Mouse (Mus musculus) natural killer cell, adult 2 months (primary cell): Measurements from ENCODE around the gene Cnfn.

Source experiments
- DNase-seq, 2 experiments: peaks; one replicate each; pipeline ENCODE4 v3.0.0; 2022; ENCODE audit warnings: low spot score in 2 of 2

Gene Cnfn

DNA sequence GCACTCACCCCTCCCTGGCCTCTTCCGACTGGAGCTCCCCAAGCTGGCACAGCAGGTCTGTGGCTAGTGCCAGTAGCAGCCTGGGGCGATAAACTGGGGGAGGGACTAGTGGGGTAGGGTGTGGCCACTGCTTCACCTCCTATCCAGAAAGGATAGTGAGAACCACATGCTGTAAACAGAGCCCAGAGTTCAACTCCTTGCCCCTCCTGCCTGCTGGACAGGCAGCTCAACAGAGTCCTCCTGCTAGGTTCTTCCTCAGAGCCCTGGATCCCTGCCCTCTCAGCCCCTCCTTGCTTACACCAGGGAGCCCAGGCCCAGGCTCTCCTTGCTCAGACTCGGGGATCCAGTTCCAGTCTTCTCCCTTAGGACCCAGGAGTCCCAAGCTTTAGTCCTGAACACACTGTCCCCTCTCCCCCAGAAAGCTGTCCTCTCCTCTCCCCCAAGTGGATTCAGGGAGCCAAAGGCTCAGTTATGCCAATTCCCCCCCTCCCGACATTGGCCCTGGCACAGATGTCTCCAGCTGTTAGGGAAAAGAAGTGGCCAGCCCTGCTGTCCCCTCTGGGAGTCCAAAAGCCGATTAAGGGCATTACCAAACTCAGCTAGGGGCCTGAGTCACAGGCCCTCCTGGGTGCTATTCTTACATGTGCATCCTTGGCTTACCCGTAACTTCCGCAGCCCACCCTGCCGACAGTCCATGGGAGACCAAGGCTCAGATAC lies 20.7 kb upstream of the Cnfn start:
- DNase-seq: no peak

DNA sequence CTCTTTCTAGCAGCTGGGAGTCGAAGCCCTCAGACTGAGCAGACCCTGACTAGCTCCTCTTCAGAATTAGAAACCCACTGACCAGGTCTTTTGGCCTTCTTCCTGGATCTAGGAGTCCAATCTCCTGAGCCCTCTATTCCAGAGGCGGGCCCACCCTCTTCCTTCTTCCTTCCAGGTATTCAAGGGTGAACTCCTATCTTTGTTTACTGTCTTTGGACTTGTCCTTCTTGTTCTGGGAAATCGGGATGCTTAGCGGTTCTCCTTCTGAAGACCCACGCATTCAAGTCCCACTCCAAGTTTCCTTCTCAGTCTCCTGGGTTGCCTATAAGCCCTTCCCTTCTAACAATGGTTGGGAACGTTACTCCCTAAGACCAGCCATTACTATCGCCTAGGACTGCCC lies 19.4 kb upstream of the Cnfn start:
- DNase-seq: no peak

DNA sequence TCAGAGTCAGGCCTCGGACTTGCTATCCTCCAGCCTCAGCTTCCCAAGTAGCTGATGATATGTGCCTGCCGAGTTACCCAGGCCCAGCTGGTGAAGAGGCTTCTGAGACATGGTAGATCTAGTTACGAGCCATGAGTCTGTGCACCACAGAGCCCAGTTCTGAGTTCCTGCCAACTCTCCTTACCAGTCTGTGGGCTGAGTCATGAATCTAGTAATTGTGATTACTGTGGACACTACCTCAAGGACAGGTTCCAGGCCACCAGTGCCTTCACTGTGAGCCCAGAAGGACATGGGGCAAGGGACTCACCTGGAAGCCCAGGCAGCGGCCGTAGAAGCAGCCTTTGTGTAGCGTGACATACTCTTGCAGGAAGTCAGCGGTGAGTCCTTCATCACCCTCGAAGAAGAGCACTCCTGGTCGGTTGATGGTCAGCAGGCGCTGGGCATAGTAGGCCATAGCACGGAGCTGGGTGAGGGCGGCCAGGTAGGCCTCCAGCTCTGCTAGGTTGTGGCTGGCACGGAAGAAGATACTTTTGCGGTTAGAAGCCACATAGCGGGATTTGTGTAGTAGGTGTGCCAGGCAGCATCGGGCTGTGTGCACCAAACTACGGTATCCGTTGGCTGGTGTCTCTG lies 18.4 kb upstream of the Cnfn start:
- no peak for DNase-seq

DNA sequence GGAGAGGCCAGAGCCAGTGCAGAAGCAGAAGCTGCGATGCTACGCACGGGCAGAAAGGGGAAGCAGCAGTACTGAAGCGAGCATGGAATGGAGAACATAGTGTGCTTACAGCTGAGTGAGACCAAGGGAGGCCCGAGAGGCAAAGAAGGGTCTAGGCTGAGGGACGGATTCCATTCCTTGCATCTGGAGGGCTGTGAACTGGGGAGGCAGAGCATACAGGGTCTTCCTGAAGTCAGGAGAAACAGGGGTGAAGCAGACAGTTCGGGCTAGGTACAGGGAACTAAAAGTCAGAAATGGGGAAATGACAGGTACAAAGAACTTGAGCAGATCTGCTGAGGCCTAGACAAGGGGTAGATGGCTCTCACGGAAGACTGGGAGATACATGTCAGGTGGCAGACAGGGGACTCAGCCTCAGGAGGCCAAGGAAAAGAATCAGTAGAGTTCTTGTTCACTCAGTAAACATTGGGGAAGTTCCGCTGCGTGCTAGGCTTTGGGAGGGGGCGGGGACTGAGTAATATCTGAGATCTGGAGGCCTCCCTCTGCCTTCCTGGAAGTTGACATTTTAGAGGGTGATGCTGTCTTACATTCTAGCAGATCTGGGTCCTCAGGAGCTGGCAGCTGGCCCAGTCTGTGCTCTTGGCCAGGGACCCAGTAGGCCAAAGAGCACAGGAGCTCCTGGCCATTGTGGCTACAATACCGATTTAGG lies 16.5 kb upstream of the Cnfn start:
- DNase-seq: peak in 1 of 2 experiments; percentile 58

DNA sequence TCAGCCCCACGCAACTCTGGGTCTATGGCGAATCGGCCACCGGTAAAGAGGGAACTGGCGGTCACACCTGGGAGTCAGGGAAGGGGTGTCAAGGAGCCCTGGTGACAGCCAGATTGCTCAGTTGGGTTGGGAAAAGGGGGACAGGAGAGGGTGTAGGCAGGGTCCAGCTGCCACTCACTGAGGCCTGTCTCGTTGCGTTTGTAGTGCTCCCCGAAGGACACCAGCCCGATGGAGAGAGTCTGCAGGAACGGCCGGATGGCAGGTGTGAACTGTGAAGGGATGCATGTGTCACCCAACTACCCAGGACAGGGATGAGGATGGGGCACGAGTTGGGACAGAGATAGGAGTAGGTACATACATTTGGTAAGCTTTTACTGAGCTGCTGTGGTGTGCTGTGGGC lies 15.7 kb upstream of the Cnfn start:
- no peak for DNase-seq

DNA sequence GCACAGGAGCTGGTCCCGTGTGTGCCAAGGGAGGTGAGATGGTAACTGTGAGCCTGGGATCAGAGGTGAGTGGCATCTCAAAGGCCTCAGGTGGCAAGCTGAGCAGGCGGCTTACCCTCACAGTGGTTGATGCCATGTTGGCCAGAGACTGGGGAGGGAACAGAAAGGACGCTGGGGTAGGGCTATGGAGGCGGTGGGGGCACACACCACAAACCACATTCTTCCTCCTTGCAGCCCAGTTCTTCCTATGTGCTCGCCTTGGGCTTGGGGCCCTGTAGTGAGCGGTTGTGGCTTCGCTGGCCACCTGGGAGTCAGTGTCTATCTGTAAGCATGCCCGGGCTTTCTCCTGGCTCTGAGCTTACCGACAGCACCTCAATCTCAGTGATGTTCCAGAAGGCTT lies 15.3 kb upstream of the Cnfn start:
- no peak for DNase-seq

DNA sequence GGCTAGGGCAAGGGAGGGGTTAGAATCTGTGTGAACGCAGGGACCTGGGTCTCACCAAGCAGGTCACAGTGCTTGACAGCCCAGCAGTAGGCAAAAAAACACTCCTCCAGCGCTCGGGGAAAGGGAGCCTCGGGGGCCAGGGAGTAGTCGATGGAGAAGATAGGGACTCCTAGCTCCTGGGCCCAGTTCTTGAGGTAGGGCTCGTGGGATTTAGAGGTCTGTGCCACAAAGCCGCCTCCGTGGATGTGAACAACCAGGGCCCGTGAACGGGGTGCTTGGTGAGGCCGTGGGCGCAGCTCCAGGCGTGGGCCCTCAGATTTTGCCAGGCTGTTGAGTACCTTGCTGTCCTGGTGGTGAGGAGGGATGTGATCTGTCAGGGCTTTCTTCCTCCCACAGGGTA lies 14.8 kb upstream of the Cnfn start:
- no peak for DNase-seq

DNA sequence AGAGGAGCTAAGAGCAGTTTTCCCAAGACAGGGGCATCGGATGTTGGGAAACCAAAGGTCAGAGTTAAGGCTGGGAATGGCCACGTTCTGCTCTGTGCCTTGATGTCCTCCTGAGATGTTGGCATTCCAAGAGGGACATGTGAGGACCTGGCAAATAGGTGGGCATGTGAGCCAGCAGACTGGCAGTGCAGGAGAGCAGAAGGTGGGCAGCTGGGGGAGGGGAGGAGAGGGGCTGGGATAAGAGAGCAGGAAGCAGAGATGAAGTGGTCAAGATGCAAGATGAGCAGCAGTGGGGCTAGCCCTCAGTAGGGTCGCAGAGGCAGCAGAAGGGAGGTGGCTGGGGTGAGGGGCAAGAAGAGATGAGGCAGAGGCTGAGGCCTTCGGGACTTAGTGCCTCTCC lies 14.4 kb upstream of the Cnfn start:
- no peak for DNase-seq

DNA sequence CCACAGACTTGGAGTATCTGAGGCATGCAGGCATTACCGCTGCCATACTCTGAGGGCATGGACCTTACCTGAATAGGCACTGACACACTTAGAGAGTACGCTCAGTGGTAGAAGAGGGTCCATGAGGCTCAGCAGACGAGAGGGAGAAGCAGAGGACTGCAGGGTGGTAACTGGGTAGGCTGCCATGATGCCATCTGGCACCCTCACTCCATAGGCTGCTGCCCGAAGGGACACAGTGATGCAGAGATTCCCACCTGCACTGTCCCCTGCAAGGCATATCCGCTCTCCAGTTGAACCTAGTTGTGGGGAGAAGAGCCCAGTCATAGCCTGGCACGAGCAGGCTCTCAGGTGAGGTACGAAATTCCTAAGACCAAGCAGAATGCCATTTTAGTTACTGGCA lies 13.9 kb upstream of the Cnfn start:
- DNase-seq: no peak

DNA sequence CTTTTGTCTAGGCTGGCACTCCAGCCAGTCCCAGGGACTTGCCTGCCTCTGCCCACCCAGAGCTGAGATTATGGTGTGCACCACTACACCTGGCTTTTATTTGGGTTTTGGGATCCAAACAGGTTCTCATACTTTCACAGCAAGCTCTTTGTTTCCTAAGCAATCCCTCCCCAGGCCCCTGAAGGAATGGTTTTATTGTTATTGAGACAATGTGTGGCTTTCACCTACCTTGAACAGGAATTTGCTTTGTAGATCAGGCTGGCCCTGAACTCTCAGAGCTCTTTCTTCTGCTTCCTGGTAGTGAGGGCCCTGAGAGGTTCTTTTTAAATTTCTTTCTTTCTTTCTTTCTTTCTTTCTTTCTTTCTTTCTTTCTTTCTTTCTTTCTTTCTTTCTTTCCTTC lies 13.0 kb upstream of the Cnfn start:
- DNase-seq: no peak

DNA sequence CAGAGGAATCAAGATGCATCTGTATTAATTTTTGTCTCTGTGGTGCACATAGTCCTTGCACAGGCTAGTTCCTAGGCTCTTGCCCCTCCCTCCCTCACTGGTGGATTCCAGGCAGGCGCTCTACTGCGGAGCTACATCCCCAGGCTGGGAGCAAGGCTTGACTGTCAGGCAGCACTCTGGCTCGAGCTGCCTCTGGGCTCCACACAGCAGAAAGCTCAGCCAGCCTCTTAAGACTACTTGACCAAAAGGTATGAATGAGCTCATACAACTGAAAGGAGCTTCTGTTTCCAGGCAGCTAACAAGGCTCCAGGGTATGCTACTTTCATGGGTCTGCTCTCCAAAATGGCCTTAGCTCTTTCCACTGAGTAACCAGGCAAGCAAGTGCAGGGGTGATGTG lies 11.8 kb upstream of the Cnfn start:
- no peak for DNase-seq

DNA sequence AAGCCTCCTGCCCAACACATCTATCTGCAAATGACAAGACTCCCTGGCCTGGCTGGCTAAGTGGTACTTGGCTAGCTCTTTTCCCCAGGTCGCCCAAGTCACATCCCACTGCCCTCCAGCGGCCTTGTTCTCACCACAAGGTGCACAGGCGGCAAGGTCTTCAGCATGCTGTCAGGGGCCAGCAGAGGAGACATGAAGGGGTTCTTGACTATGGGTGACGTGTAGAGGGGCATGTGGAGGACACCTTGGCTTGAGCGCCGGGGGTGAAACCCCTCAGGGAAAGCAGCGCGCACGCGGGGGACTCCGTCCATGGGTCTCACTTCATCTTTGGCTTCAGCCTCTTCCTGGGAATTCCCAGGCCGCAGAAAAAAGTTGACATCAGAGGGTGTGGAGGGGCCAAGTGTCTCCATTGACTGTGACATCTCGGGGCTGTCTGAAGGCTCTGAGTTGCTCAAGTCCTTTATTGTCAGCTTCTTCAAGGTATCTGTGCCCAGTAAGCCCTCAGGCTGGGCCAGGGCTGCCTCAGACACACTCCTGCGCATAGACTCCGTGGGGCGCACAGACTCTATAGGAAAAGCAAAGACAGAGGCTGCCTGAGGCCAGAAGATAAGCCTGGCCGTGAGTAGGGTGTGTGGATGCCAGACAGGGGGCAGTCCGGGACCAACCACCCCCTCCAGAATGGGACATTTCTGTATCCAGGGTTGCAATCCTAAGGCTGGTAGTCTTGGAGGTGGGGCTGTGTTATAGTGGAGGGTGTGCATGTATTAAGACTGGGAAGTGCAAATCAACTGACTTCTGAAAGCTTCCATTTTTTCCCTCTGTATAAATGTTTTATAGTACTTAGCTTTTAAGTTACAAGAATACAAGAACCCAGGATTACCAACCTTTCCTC lies 11.1 kb upstream of the Cnfn start:
- no peak for DNase-seq

DNA sequence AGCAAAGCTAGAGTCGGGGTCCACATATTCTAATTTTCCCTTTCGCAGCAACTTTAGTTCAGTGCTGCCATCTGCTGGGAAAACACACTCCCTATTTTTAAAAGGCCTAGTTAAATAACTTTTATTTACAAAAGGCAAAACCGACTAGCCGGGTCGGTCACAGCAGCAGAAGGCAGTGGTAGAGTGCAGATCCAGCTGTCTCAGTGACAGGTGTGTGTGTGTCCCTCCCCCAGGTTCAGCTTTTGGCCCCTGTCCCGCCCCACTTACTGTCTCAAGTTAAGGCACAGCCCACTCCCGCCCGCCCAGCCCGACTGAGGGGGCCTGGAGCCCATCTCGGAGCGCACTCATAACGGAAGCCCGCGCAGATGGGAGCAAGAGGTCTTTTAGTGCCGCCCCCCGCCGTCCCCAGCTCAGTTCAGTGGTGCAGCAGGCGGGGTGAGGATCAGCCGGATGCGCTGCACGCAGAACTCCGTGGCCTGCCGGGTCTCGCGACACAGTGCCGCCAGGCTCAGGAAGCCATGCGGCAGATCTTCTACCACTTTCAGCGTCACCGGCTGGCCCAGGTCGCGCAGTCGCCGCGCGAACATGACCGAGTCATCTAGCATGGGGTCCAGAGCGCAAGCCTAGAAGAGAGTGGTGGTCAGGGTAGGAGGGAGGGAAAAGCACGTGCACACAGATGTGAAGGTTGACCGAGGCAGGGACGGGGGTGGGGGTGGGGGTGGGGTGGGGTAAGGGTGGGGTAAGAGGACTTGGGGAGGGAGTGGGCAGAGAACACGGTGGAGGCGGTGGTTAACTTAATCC lies 10.2 kb upstream of the Cnfn start:
- DNase-seq: peak; percentile 68 to 76

DNA sequence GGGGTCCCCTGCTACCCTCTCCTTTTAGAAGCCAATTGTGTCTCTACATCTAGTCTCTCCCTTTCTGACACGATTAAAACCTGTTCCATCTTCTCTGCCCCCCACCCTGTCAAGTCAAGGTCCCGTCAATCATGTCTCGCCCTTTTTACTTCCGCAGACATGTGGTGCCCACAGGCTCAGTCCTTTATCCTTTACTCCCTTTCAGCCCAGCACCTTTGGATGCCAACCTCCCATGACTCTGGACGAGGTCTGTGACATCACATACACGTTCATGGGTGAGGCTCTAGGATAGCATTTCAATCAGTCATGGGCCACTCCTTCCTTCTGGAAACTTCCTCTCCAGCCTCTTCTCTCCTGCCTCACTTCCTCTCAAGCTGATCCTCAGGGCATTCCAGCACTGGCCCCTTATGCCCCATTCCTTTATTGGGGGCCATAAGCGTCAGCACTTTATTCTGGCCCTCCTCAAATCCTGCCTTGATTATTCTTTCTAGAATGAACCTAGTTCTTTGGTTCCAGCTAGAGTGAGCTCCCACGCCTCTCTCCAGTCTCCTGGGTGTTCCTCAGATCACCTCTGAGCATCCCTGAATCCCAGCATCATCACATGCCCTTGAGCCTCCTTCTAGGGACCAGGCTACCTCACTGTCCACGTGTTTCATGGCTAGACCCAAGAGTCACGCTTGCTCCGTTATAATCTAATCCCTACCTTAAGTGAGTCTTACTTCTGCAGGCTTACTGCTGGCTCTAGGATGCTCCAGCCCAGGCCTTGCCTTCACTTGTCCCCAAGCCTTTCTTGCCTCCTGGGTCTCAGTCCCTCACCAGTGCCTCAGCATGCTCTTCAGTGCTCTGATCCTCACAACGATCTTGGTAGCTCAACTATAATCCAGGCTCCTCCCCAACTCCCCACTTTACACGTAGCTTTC lies 8.9 kb upstream of the Cnfn start:
- no peak for DNase-seq

DNA sequence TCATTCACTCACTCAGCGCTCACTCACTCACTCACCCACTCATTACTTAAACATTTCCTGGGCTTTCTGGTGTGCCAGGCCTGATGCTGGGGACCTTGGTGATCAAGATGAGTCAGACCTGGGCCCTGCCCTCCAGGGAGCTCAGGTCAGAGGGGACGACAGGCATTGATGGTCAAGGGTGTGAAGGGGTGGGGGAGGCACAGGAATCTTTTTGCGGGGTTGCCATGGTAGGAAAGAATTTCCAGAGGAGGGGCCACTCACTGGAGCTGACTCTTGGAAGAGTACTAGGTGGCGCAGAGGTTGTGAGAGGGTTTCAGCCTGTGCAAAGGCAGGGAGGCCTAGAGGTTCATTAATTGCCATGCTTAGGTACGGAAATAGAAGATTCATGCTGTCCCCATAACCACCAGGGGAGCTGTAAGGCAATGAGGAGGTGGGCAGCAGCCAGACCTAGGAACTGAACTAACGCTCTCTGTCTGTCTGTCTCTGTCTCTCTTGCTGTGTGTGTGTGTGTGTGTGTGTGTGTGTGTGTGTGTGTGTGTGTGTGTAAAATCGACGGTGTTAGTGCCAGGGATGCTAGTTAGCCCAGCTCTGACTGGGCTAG lies 7.7 kb upstream of the Cnfn start:
- DNase-seq: no peak

DNA sequence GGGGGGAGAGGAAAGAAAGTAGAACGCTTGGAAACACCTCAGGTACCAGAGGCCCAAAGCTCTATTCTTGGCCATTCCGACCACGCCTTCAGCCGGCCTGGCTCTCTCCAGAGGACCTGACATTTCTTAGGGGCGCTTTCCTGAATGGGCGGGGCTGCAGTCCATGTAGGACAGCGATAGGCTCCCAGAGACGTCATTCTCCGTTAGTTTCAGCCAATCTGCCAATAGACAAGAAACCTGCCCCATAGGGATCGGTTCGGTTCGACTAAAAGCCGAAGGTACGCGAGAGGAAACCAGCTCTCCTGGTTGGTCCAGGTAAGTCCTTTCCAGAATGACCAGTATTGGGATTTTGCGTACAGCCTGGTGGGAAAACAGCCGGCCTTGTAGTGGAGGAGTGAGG lies 7.0 kb upstream of the Cnfn start:
- no peak for DNase-seq

DNA sequence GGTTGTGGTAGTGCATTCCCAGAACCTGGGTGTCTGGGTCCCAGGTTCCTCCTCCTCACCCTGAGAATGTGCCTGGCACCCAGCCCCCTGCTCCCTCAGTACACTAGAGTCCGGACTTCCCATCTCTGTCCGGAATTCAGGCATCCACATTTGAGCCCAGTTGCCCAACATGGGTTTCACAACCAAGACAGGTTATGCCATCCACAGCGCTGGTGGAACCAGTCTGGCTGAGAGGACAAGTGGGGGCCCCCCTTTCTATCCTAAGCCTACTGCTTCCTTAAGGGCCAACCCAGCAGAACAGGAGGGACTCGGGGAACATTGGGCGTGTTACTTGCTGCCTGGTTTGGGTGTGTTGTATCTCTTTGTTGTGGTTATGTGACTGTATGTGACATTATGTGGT lies 2.9 kb upstream of the Cnfn start:
- DNase-seq: no peak

DNA sequence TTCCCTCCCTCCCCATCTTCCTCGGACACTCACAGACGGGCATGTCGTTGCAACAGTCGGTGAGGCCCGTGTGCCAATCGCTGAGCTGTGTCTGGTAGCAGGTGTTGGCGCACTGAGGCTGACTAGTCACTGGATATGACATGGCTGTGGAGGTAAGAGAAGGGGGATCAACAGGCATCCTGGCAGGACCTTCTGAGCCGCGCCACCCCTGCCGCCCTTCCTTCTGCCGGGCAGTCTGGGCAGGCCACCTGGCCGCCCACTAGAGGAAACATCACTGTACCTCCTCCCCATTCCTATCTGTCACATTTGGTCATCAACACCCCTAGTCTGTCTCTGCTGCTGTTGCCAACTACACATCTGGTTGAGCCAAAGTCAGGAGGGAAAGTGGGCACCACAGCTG lies 1.2 kb downstream of the Cnfn start:
- no peak for DNase-seq

DNA sequence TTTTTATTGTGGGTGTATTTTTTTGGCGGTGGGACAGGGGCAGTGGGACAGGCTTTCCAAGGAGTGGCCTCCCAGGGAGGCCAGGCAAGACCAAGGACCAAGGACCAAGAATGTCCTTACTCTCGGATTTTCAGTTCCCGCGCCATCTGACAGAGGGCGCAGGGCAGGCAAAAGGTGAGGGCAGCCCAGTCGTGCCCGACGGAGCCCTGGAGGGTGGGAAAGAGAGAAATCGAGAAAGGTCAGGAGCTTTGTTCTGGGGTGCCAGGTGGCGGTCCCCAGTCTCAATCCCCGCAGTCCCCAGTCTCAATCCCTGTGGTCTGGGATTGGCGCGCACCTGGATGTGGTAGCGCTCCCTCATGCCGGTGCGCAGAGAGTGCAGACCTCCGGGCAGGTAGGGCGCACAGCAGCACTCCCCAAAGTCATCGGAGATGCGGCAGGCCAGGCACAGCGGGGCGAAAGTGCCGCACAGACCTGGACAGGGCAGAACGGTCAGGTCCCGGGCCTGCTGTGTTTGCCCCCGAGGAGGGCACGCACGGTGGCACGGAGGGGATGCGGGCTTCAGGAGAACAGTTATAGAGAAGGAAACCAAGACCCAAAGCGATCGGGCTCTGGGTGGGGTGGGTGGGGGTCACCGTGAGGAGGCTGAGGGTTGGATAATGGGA lies 1.8 kb downstream of the Cnfn start:
- DNase-seq: no peak
